Mouse (Mus musculus) ES-E14 (cell line): ENCODE data around the gene S1pr4. TPM values are rescaled to one million over a fixed set of nuclear protein-coding genes. Genes with fewer than 3 reads are reported as not detected.

ENCODE experiments used
- DNase-seq: peaks from one replicate; pipeline ENCODE4 v3.0.0-alpha.2; 2013; ENCODE audit warnings: low read depth, low spot score
- H3K27ac ChIP-seq: 2 replicates; pipeline ENCODE4 v1.5.1; 2012; ENCODE audit warnings: low read depth, mild to moderate bottlenecking, low read length, moderate library complexity, mixed read lengths; ENCODE audit not compliant: poor library complexity, insufficient read depth, severe bottlenecking
- H3K36me3 ChIP-seq: 2 replicates; pipeline ENCODE4 v1.6.1; 2012; ENCODE audit warnings: mild to moderate bottlenecking, low read length, moderate library complexity, mixed read lengths; ENCODE audit not compliant: control insufficient read depth, poor library complexity, insufficient read depth, severe bottlenecking
- H3K4me1 ChIP-seq, 2 experiments: fragments of 150-350 bp in 1 of 2; sonication (generic) in 1 of 2; 2 replicates each; pipeline ENCODE4 v1.6.1; 2012; ENCODE audit warnings: low read length in 2 of 2, mild to moderate bottlenecking in 1 of 2, mixed read lengths in 1 of 2; ENCODE audit not compliant: control insufficient read depth in 2 of 2, insufficient read depth in 2 of 2, poor library complexity in 1 of 2
- H3K4me3 ChIP-seq, 2 experiments: fragments of 150-350 bp in 1 of 2; sonication (generic) in 1 of 2; 2 replicates each; pipeline ENCODE4 v1.5.1; 2012; ENCODE audit warnings: low read length in 2 of 2, low read depth in 1 of 2, mild to moderate bottlenecking in 1 of 2, mixed read lengths in 1 of 2; ENCODE audit not compliant: insufficient read depth in 1 of 2, poor library complexity in 1 of 2, severe bottlenecking in 1 of 2
- H3K9ac ChIP-seq: 2 replicates; pipeline ENCODE4 v1.6.1; 2012; ENCODE audit warnings: low read depth, mild to moderate bottlenecking, low read length, mixed read lengths; ENCODE audit not compliant: poor library complexity, insufficient read depth, severe bottlenecking
- H3K9me3 ChIP-seq: fragments of 150-350 bp; sonication (generic); 2 replicates; pipeline ENCODE4 v1.6.1; 2012; ENCODE audit warnings: low read depth, mild to moderate bottlenecking, low read length; ENCODE audit not compliant: control insufficient read depth, insufficient read depth
- CHD2 ChIP-seq: IDR thresholded peaks from 2 replicates; pipeline ENCODE4 v1.6.1; 2014; ENCODE audit warnings: mild to moderate bottlenecking, low read depth, low read length, inconsistent platforms
- HCFC1 ChIP-seq: IDR thresholded peaks from 2 replicates; pipeline ENCODE4 v1.6.1; 2012; ENCODE audit warnings: low read length, inconsistent platforms, borderline replicate concordance; ENCODE audit not compliant: insufficient read depth
- MAFK ChIP-seq: IDR thresholded peaks from 2 replicates; pipeline ENCODE4 v1.6.1; 2014; ENCODE audit warnings: mild to moderate bottlenecking, low read depth, low read length, inconsistent platforms; ENCODE audit not compliant: insufficient read depth
- ZC3H11A ChIP-seq: IDR thresholded peaks from 2 replicates; pipeline ENCODE4 v1.6.1; 2012; ENCODE audit warnings: low read depth, mild to moderate bottlenecking, inconsistent platforms, low read length, borderline replicate concordance
- ZNF384 ChIP-seq: IDR thresholded peaks from 2 replicates; pipeline ENCODE4 v1.6.1; 2012; ENCODE audit warnings: low read depth, low read length, inconsistent platforms
- in situ Hi-C, 2 experiments: fragments of 600-800 bp; cut with MboI; formaldehyde crosslinking; loops; one replicate each; pipeline ENCODE4 v1.15.1; 2025; ENCODE audit warnings: low sequenced_read_pairs in 2 of 2, inconsistent platforms in 1 of 2; ENCODE audit not compliant: unreplicated experiment in 2 of 2
- total RNA-seq: library from RNA; depleted of rRNA; stranded (reverse); fragments of 300-350 nt; gene quantifications from 2 replicates; pipeline ENCODE4 v1.2.3, GENCODE M21; 2012

The S1pr4 gene
- total RNA-seq, 1 experiment = 0.94 TPM

GRCm38 (mm10) chr10:81457624-81458023 is 42.3 kb downstream of the S1pr4 start:
- no peak overlapping the region for H3K4me3 ChIP-seq
- H3K9me3 ChIP-seq = no peaks in the 10 kb centered on the region
- DNase-seq = no peak
- H3K27ac ChIP-seq = no peak overlapping the region
- H3K4me1 ChIP-seq = peaks cover 4 to 11% of the 10 kb centered on the region in 2 experiments; a peak in 3 of 4 replicates
- in situ Hi-C loops = no loop called here
- no peaks in the 10 kb centered on the region for H3K36me3 ChIP-seq
- no peak for TF ChIP-seq ZC3H11A
- TF ChIP-seq HCFC1 = no peak
- TF ChIP-seq ZNF384 = no peak
- no peak for TF ChIP-seq CHD2
- TF ChIP-seq MAFK = no peak
- no peak overlapping the region for H3K9ac ChIP-seq

DNA sequence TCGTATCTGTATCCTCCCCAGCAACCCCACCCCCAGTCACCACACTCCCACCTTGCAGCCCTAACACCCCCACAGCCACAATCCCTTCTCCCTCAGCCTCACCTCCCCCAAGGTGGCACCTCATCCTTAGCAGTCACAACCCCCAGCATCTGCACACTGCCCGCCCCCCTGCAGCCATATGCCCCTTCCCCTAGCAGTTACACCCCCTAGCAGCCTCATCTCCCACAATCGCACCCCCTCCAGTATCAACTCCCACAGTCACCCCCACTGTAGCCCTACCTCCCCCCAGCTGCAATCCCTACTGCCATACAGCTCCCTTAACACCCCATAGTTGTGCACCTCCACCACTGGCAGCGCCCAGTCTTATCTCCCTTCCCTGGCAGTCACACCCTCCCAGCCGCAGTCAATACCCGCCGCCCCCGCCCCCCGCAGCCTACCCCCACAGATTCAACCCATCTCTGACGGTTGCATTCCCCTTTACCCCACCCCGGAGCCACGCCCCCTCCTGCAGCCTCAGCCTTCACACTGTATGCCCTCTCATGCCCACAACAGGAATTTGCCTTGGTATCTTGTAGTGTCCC is 42.9 kb downstream of the S1pr4 start:
- H3K36me3 ChIP-seq = no peaks in the 10 kb centered on the region
- H3K4me1 ChIP-seq = peaks cover 1 to 6% of the 10 kb centered on the region in 2 experiments; a peak in 3 of 4 replicates
- no peak overlapping the region for H3K4me3 ChIP-seq
- DNase-seq = no peak
- in situ Hi-C loops = no loop called here
- no peaks in the 10 kb centered on the region for H3K9me3 ChIP-seq
- TF ChIP-seq ZNF384 = no peak
- TF ChIP-seq ZC3H11A = no peak
- no peak for TF ChIP-seq HCFC1
- TF ChIP-seq CHD2 = no peak
- no peak for TF ChIP-seq MAFK
- H3K9ac ChIP-seq = no peak overlapping the region
- H3K27ac ChIP-seq = no peak overlapping the region

- Histone ChIP-seq H3K36me3 (no peaks in the 10 kb centered on the region), H3K27ac (no peak within 1 kb of the TSS), H3K4me3 (peak within 1 kb of the TSS in 1 of 2 experiments; percentile 20; a peak in 2 of 4 replicates), H3K9me3 (no peaks in the 10 kb centered on the region), H3K4me1 (no peaks in the 10 kb centered on the region; a peak in 2 of 4 replicates), H3K9ac (no peak within 1 kb of the TSS)
- no peak for TF ChIP-seq CHD2
- no peak for TF ChIP-seq MAFK
- no peak for TF ChIP-seq HCFC1
- no peak for TF ChIP-seq ZNF384
- no peak for TF ChIP-seq ZC3H11A
- in situ Hi-C loops = no loop called here
- no peak for DNase-seq
Observed at GRCm38 (mm10) chr10:81455181-81455895, 44.6 kb downstream of the S1pr4 start, which contains the start of gene Nfic. Gene Nfic, minus strand, starts transcription at chr10:81455635.

DNA sequence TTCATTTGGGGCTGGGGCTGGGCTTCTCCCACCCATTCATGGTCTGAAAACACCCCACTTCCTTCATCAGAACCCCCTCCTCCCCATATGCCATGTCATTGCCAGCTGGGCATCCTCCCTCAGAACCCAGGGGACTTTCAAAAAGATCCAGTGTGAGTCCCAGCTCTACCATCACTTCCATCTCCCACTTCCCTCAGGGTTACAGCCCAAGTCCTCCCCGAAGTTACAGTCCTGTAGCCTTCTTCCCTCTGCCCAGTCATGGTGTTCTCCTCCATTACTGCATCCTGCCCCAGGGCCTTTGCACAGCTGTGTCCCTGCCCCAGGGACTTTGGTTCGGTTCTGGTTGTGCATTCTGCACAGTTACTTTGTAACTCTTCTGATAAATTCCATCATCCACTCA is 45.8 kb downstream of the S1pr4 start:
- TF ChIP-seq ZC3H11A (no peak), CHD2 (no peak), MAFK (no peak), HCFC1 (no peak), ZNF384 (no peak)
- Histone ChIP-seq H3K9me3 (no peaks in the 10 kb centered on the region), H3K9ac (no peak overlapping the region), H3K4me1 (no peaks in the 10 kb centered on the region; a peak in 2 of 4 replicates), H3K36me3 (no peaks in the 10 kb centered on the region), H3K4me3 (no peak overlapping the region), H3K27ac (no peak overlapping the region)
- in situ Hi-C loops = loop anchor here in 1 of 2 experiments (5.0 kb wide), 1 partner anchor 57 kb away; no protein-coding TSS in a partner anchor
- DNase-seq = no peak
